Mouse (Mus musculus) erythroblast, embryonic 14.5 days (primary cell): ENCODE measurements around the gene Coro1a. TPM values are rescaled to one million over a fixed set of nuclear protein-coding genes. Genes with fewer than 3 reads are reported as not detected.

Source experiments
- H3K27me3 ChIP-seq: 2 replicates; pipeline ENCODE4 v1.6.1; 2012; ENCODE audit warnings: inconsistent platforms; ENCODE audit not compliant: control insufficient read depth
- H3K36me3 ChIP-seq: 2 replicates; pipeline ENCODE4 v1.6.1; 2012; ENCODE audit warnings: mild to moderate bottlenecking, inconsistent platforms; ENCODE audit not compliant: control insufficient read depth
- H3K4me1 ChIP-seq: 2 replicates; pipeline ENCODE4 v1.6.1; 2012; ENCODE audit warnings: inconsistent platforms; ENCODE audit not compliant: control insufficient read depth
- H3K4me3 ChIP-seq: replicated peaks from 2 replicates; pipeline ENCODE3; 2012; ENCODE audit warnings: moderate library complexity, mild to moderate bottlenecking, inconsistent platforms
- H3K9me3 ChIP-seq: 2 replicates; pipeline ENCODE4 v1.6.1; 2012; ENCODE audit warnings: low read length, inconsistent platforms, mixed read lengths; ENCODE audit not compliant: control insufficient read depth
- GATA1 ChIP-seq: IDR thresholded peaks from 2 replicates; pipeline ENCODE4 v1.6.1; 2012; ENCODE audit warnings: low read length, inconsistent platforms, mixed read lengths
- TAL1 ChIP-seq: IDR thresholded peaks from 3 replicates; pipeline ENCODE4 v1.6.1; 2012; ENCODE audit warnings: low read length, inconsistent platforms, mixed read lengths
- polyA plus RNA-seq: library from polyadenylated mRNA; stranded (reverse); fragments of >175 nt; gene quantifications from 2 replicates; pipeline ENCODE4 v1.2.3, GENCODE M21; 2012

Gene Coro1a
- polyA plus RNA-seq, 1 experiment, result 1.5 TPM

GRCm38 (mm10) chr7:126676631-126677220 is 30.9 kb downstream of the Coro1a start:
- H3K27me3 ChIP-seq, result no peaks in the 10 kb centered on the region
- peaks cover 57% of the 10 kb centered on the region for H3K36me3 ChIP-seq
- TF ChIP-seq TAL1, result no peak
- no peak for TF ChIP-seq GATA1
- no peaks in the 10 kb centered on the region for H3K9me3 ChIP-seq
- H3K4me3 ChIP-seq, result no peak overlapping the region
- no peaks in the 10 kb centered on the region for H3K4me1 ChIP-seq

DNA sequence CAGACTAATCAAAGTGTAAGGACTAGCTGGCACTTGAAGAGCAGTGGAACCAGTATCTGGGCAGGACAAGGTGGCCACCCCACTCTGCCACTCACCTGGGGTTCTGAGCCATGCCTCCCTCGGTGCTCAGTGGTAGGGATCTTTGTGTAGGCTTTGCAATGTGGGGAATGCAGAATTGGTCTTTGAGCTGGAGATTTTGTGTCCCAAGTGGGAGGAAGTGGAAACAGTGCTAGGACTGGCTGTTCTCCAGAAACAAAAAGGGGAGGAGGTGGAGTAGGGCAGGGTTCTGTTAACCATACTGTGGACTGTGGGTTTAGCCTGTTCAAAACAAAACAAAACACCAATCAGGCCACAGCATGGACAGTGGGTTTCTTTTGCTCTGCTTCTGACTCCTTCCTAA is 31.4 kb downstream of the Coro1a start, which contains the start of gene Sult1a1:
TSS of gene Sult1a1 (minus strand) at position 226 of the 400 bp plus-strand sequence.
- Histone ChIP-seq H3K27me3 (no peaks in the 10 kb centered on the region), H3K4me1 (no peaks in the 10 kb centered on the region), H3K9me3 (no peaks in the 10 kb centered on the region), H3K4me3 (no peak within 1 kb of the TSS), H3K36me3 (peaks cover 62% of the 10 kb centered on the region)
- TF ChIP-seq GATA1, result no peak
- no peak for TF ChIP-seq TAL1

GRCm38 (mm10) chr7:126675104-126675503 is 32.5 kb downstream of the Coro1a start:
- Histone ChIP-seq H3K27me3 (no peaks in the 10 kb centered on the region), H3K36me3 (peaks cover 73% of the 10 kb centered on the region), H3K4me3 (no peak overlapping the region), H3K4me1 (no peaks in the 10 kb centered on the region), H3K9me3 (no peaks in the 10 kb centered on the region)
- TF ChIP-seq GATA1, result no peak
- no peak for TF ChIP-seq TAL1

DNA sequence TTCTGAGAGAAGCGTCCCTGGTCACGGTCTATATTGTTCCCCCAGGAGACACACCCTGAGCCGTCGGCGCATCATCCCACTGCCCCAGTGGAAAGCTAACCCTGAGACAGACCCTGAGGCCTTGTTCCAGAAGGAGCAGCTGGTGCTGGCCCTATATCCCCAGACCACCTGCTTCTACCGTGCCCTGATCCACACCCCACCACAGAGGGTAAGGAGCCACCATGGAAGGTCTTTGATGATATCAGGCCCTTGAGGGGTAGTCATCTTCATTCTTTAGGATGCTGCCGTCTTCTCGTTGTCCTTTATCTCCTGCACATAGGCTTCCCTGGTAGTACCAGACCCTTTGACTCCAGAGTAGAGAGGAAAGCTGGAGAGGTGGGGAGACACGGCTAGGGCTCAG is 35.5 kb downstream of the Coro1a start:
- Histone ChIP-seq H3K9me3 (no peaks in the 10 kb centered on the region), H3K27me3 (no peaks in the 10 kb centered on the region), H3K4me3 (no peak overlapping the region), H3K36me3 (peaks cover 86% of the 10 kb centered on the region), H3K4me1 (no peaks in the 10 kb centered on the region)
- TF ChIP-seq TAL1, result no peak
- no peak for TF ChIP-seq GATA1

- Histone ChIP-seq H3K9me3 (no peaks in the 10 kb centered on the region), H3K36me3 (peaks cover 90% of the 10 kb centered on the region), H3K4me3 (no peak overlapping the region), H3K4me1 (no peaks in the 10 kb centered on the region), H3K27me3 (no peaks in the 10 kb centered on the region)
- no peak for TF ChIP-seq GATA1
- TF ChIP-seq TAL1, result no peak
Measured at GRCm38 (mm10) chr7:126670152-126670551, 37.4 kb downstream of the Coro1a start.

- H3K36me3 ChIP-seq, result peaks cover 91% of the 10 kb centered on the region
- TF ChIP-seq TAL1, result no peak
- no peak for TF ChIP-seq GATA1
- no peaks in the 10 kb centered on the region for H3K9me3 ChIP-seq
- no peaks in the 10 kb centered on the region for H3K27me3 ChIP-seq
- no peak overlapping the region for H3K4me3 ChIP-seq
- peaks cover 4% of the 10 kb centered on the region; the same call in 1 of the 2 replicates for H3K4me1 ChIP-seq
Measured at GRCm38 (mm10) chr7:126668452-126668851, 39.1 kb downstream of the Coro1a start.

- no peak for TF ChIP-seq GATA1
- TF ChIP-seq TAL1, result no peak
- Histone ChIP-seq H3K9me3 (no peaks in the 10 kb centered on the region), H3K4me1 (peaks cover 4% of the 10 kb centered on the region; the same call in 1 of the 2 replicates), H3K27me3 (no peaks in the 10 kb centered on the region), H3K36me3 (peaks cover 91% of the 10 kb centered on the region), H3K4me3 (no peak overlapping the region)
Measured at GRCm38 (mm10) chr7:126667495-126668090, 40.0 kb downstream of the Coro1a start.

GRCm38 (mm10) chr7:126665269-126665668 is 42.3 kb downstream of the Coro1a start:
- Histone ChIP-seq H3K9me3 (no peaks in the 10 kb centered on the region), H3K36me3 (peaks cover 81% of the 10 kb centered on the region), H3K4me3 (no peak overlapping the region), H3K4me1 (peaks cover 4% of the 10 kb centered on the region; the same call in 1 of the 2 replicates), H3K27me3 (no peaks in the 10 kb centered on the region)
- TF ChIP-seq TAL1 (no peak), GATA1 (no peak)

DNA sequence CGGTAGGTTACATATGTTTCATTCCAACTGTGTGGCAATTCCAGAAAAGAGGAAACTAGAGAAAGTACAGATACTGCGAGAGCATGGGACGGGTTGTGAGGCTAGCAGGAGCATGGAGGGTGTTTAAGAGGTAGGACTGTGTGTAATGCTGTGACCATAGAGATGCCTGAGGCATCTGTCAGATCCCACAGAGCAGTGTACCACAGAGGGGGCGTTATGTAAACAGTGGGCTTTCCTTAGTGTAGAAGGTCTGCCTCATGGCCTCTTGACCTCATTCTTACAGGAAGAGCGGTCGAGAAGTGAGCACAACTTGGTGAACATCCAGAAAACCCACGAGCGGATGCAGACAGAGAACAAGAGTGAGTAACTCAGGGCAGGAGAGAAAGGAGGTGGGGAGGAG is 43.9 kb downstream of the Coro1a start:
- peaks cover 4% of the 10 kb centered on the region; the same call in 1 of the 2 replicates for H3K4me1 ChIP-seq
- TF ChIP-seq TAL1 (no peak), GATA1 (no peak)
- H3K27me3 ChIP-seq, result no peaks in the 10 kb centered on the region
- H3K36me3 ChIP-seq, result peaks cover 68% of the 10 kb centered on the region
- no peaks in the 10 kb centered on the region for H3K9me3 ChIP-seq
- H3K4me3 ChIP-seq, result no peak overlapping the region

DNA sequence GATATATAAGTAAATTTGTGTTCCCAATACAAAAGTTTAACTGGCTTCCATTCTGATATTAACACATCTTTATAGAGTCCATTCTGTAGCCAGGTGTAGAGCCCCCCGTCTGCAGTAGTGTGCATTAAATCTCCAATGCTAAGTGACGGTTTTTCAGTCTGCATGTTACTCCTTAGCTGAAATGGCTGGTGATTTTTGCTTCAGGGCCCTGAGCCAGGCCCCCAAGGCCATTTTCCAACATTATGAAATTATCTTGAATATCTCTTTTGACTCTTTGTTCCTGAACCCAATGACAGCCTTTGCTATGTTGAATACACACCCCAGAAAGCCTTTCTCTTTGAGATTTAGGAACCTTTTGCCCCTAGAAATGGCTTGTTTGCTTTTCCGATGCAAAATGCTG is 47.8 kb downstream of the Coro1a start:
- no peaks in the 10 kb centered on the region for H3K9me3 ChIP-seq
- H3K4me1 ChIP-seq, result peaks cover 23% of the 10 kb centered on the region
- peaks cover 45% of the 10 kb centered on the region for H3K36me3 ChIP-seq
- no peak for TF ChIP-seq TAL1
- no peak for TF ChIP-seq GATA1
- no peak overlapping the region for H3K4me3 ChIP-seq
- H3K27me3 ChIP-seq, result no peaks in the 10 kb centered on the region
